Mouse (Mus musculus) G1E (cell line): ENCODE measurements around the gene Rtn4r.

Experiments
- CTCF ChIP-seq: IDR thresholded peaks from 2 replicates; pipeline ENCODE4 v1.5.1; 2012; ENCODE audit warnings: low read depth, low read length, inconsistent platforms, mixed read lengths
- TAL1 ChIP-seq: conservative IDR thresholded peaks from 2 replicates; pipeline ENCODE4 v1.6.1; 2012; ENCODE audit warnings: low read depth, low read length, inconsistent platforms, mixed read lengths

DNA sequence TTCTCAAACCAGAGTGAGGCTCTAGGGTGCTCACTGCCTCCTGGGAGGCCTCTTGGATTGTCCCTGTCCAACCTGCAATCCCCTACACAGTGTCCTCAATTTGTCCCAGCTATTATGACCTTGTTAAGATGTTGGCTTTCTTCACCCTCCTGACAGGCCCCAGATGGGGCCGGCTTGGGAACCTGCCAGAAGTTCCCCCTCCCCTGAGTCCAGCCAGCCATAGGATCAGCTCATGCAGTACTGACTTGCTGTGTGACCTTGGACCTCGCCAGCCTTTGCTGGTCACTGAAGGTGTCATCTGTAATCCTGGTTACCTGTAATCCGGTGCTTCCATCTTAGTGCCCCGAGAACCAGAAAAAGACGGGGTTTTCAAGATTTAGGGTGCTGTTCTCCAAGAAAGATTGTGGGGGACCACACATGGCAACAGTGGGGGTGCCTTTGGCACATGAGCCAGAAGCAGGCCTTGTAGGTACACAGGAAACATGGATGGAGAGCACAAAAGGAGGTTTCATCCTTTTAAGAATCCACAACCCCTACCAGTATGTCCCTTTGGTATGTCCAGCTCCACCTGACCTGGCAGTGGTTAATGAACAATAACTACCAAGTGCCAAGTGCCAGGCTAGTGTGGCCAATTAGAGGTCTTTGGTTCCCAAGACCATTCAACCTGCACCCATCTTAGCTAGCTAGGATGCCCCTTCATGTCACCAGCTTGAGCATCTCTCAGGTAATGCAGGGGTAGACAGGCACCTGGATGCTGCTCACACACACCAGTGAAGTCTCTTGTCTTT lies 5.9 kb downstream of the Rtn4r start:
- TF ChIP-seq TAL1 (no peak), CTCF (no peak)
